Mouse (Mus musculus) CD8-positive naive resting alpha-beta T cell, adult 2 months (primary cell): ENCODE results near the gene Fryl.

Experiments used
- DNase-seq, 2 experiments: peaks; one replicate each; pipeline ENCODE4 v3.0.0; 2022; ENCODE audit warnings: low read depth in 2 of 2, low spot score in 2 of 2

Fryl gene

DNA sequence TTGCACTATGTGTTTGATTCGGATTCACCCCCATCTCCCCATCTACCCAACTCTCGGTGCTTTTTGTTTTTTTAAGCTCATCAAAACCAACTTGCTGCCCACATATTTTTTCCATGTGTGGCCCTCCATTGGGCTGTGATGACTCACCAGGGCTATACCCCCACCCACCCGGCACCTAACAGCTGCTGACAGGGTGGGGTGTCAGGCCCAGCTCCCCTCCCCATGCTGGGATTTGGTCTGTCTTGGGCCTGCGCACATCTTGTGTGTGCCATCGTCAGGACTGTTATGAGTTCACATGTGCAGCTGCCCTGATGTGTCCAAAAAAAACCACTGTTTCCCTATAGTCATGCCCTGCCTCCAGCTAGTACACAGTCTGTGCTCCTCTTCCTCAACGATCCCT is 33.4 kb downstream of the Fryl start:
- DNase-seq = no peak

DNA sequence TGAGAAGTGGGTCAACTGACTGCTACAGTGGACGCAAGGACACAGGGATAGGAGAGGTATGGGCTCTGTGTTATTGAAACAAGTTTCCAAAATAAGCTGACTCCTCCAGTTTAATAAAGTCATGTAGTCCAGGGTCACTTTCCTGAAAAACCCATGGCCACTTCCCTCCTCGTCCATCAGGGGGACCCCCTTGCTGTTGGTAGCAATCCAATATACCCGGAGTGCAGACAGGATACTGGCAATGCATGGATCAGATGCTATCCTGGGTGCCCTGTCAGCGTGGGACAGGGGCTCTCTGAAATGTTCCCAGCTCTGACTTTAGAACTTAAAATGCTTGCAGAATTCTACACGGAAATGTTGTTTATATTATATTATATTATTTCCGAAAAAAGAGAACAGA is 34.0 kb downstream of the Fryl start:
- DNase-seq = no peak

DNA sequence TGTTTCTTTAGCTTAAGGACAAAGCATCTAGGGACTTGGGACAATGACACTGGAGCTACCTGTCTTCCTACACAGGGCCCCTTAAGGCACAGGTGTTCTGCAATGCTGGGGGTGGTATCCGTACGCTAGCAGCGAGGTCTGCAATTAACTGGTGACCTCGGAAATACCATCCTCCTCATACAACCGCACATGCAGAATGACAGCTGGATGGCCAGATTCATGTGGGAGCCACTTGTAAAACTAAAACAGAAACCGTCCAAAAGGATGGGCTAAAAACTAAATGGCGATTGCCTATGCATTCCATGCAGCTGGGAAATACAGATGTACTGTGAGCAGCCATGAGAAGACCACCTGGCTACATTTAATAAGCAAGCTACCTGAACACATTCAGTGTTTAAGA is 34.6 kb downstream of the Fryl start:
- DNase-seq = no peak

DNA sequence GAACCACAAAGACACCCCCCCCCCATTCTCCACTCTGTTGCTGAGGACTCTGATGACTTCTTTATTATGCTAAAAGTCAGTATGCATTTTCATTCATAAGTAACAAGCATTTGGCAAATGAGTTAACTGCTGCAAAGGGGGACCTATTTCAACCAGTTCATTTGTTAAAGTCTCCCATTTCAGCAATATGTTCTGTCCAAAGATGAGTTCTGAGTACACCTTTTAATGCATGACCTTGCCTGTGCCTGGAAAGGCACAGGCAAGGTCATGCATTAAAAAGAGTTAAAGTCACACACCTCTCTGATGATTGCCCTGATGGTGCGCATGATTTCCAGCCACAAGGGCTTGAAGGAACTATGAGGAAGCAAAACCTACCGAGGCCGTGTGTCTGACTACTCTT is 36.7 kb downstream of the Fryl start:
- DNase-seq = no peak

DNA sequence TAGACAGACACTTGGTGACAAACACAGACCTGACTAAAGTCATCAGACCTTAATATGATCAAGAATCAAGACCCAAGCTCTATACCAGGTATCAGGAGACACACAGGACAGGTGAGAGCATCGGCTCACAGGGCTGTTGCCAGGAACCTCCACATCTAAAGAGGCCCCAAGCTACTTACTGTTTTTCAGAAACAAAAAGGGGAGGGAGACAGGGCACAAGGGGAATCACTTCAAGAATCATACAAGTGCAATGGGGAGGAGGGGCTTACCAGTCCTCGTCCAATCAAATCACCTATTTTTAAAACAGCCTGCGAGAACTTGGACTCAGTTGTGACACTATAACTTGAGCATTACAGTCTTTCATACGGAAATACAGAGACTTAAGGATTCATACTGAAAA is 38.4 kb downstream of the Fryl start:
- no peak for DNase-seq

DNA sequence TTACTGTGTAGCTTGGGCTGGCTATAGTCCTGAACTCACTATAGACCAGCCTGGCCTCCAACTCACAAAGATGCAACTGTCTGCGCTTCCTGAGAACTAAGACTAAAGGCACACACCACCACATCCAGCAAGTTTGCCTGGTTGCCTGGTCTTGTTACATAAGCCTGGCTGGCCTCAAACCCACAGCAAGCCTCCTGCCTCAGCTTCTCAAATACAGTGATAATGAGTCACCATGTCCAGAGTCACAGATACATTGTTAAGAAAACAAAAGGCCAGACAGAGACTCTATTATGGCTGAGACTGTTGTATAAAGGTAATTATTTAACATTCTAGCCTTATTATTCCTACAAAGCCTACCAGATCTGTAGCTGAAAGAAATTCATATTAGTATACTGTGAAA is 39.3 kb downstream of the Fryl start:
- no peak for DNase-seq

DNA sequence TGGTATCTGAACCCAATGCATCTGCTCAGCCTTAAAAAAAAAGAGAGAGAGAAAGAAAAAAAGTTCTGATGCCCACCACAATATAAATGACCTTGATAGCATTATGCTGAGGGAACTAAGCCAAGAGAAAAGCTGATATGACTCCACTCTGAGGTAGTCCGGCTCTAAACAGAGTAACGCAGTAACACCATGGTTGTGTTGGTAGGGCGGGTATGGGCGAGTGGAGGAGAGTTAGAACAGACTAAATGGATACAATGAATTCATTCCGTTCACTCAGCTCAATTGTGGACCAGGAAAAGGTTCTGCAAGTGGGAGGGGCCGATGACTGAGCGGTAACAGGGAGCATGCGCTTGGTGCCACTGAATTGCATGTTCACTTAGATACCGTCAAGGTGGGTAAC is 40.4 kb downstream of the Fryl start:
- no peak for DNase-seq

DNA sequence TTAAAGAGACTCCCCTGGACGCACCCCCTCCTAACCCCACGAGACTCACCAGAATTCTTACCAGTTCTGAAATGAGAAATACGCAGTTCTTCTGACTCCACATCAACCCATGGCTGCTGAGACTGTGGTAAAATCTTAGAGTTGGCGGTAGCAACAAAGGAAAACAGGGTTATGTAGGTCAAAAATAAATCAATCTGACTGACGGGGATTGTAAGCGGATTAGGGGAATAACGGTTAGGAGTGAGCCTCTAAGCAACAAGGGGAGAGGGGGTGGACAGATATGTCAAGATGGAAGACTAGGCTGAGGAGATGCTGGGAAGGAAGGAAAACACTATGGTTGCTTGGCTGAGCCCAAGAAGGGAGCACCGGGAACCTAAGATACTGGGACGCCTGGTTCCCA is 44.0 kb downstream of the Fryl start:
- no peak for DNase-seq

DNA sequence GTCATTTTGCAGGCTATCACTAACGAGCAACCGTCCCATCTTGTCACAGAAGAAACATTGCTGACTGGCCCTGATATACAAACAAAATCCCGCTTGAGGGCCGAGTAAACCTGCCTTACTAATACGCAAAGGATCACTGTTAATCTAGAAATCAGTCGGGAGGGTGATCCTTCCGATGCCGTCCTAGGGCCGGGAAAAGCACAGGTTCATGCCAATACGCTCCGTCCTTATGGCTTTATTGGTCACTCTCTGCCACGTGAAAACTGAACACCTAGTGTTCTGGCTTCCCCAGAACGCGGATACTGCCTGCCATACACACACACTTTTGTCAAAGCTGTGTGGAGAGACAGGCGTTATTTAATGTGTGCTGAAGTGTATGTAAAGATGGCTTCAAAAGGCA is 44.5 kb downstream of the Fryl start:
- no peak for DNase-seq

DNA sequence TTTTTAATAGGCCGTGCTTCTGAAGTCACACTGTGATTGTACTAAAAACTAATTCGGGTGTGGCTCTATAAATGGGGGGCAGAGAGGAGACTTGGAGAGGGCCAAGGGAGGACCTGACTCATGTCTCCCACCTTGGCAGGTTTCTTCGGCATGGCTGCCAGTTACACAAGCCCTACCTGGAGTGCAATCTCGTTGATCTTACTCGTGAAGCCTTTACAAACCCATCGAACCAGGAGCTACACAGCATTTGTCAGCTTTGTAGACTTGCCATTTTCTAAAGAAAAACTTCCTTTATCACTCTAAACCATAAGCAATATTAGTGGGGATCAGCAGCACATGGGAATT is 45.5 kb downstream of the Fryl start:
- no peak for DNase-seq

DNA sequence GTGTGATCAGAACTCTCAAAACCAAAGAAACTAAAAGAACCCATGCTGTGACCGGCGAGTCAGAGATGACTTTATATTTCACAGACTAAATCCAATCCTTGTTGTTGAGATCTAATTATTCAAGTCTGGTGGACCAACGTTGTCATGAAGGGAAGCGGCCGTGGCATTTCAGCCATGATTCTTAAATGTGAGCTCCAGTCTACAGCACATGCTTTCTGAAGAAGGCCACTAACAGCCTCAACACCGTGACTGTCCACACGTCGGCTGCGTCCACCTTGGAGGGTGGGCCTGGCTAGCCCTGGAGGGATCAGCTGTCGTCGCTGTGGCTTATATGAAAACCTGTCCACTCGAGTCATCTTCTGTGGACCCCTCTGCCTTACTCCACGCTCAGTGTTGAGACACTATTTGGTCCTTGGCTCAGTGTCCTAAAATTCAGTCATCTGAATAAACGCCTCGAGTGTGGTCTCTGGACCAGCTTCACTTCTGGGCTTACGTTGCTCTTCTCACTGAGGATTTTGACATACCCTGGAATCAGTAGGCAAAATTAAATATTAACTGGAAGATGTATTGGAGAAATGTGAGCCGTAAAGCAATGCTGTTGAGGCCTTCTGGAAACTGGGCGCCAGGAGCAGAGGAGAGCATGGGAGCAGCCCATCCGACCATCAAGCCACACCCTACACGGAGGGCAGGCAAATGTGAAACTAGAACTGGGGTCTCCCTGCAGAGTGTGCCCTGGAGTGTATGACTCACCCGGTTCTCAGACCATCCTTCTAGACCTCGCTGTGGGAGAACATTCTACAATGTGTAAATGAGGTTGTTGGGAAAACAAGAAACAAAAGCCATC is 46.1 kb downstream of the Fryl start:
- no peak for DNase-seq

DNA sequence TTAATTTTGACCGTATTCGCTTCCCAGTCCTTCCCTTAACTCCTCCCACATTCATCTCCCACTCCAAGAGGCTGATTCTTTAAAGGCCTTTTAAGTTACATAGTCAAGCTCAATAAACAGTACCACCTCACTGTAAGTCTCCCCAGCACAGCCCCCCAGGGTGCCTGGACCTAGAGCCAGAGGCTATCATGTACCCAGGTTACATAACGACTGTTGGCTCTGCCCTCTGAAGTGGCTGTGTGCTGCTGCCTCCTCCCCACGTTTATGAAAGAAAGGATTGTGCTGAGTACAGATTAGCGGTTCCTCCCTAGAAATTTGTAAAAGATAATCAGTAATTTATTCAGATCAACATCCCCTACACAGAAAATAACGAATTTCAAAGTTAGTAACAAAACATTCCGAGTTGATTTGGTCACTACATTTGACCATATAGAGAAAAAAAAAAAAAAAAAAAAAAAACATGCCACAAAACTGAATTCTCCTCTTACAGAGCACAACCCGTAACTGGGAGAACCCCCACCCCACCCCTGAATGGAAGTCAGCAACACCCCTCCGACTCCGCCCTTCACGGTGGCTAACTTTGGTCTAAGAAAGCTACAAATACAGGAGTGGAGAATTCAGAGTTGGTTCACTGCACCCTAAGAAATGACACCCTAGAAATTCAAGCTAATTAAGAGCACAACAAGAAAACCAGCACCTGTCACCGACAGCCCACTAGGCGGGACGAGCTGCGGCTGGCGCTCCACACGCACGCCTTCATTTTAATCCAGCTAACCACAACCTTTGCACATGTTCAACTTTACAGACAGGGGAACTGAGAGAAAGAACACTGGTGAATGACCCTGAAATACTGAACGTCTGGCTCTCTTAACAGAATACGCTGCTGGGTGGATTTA is 47.0 kb downstream of the Fryl start:
- no peak for DNase-seq

DNA sequence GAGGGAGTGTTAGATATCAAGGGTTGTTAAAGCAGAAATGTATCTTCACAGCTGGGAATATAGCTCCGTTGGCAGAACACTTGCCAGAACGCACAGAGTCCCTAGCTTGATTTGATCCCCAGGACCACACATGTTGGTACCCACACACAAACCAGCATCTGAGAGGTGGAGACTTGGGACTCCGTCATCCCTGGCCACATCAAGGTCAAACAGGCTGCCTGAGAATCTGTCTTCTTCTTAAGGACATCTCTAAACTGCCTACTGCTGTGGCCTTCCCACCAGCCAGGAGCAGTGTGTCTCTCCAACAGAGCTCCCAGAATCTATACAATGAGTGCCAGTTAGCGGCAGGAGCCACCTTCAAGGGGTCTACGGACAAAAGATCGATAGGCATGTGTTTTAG is 47.8 kb downstream of the Fryl start:
- peak; percentile 38 to 53 for DNase-seq

DNA sequence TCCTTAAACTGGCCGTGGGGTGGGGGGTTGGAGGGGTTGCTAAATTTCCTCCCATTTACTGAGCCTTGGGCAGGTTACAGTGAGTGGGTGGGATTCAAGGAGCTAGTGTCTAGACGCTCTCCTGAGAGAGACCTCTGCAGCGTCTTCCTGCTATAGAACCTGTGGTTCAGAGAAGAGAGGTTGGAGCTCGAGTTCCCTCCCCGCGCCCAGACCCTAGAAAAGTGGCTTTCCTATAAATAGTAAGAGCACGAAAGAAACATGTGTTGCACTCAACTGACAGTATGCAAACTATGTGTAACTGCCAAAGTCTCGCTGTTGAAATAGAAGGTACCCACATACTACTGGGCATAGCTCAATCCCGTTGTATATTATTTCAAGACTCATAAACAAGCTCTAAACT is 49.7 kb downstream of the Fryl start:
- DNase-seq = no peak

DNA sequence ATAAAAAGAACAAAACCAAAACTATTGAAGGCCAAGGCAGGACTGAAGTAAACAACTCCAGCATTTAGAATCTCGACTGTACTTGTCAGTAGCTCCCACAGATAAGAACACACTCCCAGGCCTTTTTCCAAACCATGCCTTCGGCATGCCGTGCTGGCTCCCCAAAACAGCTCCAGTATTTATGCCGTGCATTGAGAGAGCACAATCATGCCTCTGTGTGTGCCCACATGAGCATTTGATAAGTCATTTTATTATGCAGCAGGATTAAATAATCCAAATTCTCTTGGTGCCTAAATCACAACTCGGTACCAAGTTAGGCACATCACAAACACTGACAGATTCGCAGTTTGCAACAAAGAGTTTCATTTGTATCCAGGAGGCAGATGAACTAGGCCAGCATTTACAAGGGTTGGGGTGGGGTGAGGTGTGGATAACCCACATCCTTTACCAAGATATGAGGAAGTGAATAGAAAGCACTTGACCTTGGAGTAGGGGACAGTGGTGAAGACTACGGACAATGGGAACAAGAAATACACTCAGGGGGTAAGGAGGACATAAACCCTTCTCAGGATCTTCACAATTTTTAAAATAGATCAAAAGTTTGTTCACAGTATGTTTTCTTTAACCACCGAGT is 50.3 kb downstream of the Fryl start:
- DNase-seq = peak in 1 of 2 experiments; percentile 39

DNA sequence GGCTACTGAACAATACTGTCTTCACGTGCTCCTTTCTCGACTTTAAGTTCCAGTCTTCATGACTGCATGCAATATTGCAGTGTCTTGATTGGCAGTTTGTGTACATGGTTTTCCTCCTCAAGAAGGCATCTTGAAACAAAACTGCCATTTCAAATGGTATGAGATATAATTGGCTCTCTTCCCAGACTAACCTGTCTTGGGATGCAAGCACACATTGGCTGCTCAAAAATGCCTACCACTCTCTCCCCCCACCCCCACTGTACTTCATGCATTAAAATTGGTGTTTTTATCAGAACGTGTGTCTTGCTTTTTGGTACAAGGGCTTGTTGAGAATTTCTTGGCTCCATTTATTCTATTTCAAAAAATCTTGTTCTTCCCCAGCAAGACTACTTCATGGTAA is 51.4 kb downstream of the Fryl start:
- DNase-seq = no peak

DNA sequence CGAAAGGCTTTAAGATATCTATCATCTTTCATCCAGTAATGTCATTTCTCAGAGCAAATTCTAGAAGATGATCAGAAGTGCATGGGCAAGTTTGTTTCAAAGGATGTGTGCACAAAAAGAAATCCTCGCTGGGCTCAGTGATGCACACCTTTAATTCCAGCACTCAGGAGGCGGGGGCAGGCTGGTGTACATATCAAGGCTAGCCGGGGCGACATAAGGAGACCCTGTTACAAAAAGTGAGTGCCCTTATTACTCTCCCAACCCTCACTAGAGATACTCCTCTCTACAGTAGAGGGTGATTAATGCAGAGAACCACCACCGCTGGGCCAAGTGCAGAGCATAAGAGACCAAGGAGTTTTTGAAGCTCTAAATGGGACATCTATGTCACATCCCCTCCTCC is 53.9 kb downstream of the Fryl start:
- DNase-seq = no peak

DNA sequence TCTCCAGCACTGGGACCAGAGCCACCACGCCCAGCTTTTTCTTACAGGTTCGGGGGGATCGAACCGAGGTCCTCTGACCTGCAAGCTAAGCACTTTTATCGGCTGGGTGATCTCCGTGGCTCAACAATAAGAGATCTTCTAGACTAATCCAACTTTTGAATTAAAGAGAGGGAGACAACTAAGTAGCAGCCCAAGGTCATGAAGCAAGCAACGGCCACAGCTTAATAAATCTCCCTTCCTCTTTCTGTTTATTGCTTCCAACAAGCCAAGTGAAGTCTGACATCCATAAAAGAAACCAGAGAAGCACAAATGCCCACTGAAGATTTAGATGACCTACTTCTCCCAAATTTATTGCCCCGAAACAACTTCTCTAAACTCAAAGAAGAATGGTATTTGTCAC is 54.3 kb downstream of the Fryl start:
- no peak for DNase-seq

DNA sequence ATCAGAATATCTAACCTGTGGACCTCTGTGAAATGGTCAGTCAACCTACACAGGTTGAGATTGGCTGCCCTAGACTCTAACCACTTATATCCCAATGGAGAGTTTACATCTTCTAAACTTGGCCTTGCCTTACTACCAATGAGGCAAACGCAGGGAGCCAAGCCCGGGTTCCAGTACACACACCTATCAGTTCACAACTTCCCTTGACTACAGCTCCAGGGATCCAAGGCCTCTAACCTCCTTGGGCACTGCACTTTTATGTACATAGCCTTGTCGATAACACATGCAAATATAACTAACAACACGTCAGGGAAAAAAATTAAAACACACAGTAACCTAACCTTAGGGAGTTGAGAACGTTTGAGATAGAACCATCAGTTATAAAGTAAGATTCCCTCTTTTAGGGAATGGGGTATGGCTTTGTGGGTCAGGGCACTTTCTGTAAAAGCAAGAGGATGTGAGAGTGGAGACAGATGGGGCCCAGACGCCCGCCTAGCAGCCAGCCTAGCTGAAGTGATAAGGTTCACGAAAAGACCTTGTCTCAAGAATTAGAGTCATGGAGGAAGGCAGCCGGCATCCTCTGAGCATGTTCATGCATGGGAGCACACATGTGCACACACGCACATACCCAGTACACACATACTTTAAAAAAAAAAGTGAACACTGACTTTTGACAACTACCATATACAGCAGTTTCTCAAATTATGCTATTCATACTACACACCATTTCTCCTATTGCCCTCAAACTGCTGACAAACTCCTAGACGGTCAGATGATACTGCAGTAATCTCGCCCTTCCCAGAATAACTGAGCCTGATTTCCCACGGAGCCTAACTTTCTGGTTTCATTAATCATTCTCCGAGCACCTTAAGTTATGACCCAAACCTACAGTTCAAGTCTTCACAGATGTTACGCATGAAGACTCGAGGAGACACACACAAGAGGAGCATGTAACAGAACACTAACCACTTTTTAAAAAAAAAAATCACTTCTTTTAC is 55.7 kb downstream of the Fryl start:
- no peak for DNase-seq

DNA sequence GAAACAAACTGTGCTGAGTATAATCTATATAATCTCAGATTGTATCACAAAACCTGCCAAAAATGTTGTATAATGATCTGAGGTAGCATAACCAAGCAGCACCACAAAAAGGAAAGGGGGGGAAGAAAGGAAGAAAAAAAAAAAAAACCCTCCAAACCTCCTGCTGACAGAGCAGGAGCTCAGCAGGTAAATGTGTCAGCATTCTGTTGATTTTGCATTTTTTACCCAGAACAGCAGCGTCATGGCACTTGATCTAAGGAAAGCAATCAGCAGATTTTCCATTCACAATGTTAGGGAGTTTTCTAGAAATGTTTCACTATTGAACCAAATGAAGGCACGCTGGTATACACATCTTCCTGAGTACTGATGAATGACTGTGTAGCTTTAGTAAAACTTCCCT is 56.8 kb downstream of the Fryl start:
- DNase-seq = no peak

DNA sequence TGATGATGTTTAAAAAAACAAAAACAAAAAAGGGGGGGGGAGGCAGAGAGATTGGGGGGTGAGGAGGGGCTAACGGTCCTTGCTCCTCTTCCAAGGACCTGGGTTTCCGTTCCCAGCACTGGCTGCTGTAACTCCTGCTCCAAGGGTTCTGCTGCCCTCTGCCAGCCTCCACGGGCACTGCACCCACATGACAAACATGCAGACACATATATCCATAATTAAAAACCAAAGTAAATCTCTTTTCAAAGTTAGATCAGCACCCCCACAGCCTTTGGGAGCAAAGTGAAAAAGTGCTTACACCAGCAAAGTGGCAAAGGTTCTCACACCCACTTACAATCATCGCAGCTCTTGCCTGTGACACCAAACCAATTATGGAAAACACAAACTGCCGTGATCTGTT is 57.7 kb downstream of the Fryl start:
- no peak for DNase-seq
